Mouse (Mus musculus): ENCODE measurements at regions not wholly inside any gene's neighbourhood (a gene's known extent, or its start where the extent isn't known, plus 50 kb on each side); places are given as distances from the start of the nearest gene placed in this dataset.

GRCm38 (mm10) chr2:92750672-92751071 lies 151.2 kb downstream of the Chst1 start:
- TF ChIP-seq GATA1 (IDR thresholded peaks at IDR 0.05; ENCODE audit: borderline replicate concordance, low read length) (no peak), FLI1 (IDR thresholded peaks at IDR 0.05; ENCODE audit: low read length) (no peak)

Measured in megakaryocyte, embryonic 14.5 days (primary cell).